Mouse (Mus musculus) lung, embryonic 15.5 days (tissue): ENCODE measurements at regions not wholly inside any gene's neighbourhood (a gene's known extent, or its start where the extent isn't known, plus 50 kb on each side); places are given as distances from the start of the nearest gene placed in this dataset.
A peak's percentile ranks its signal among the peaks of the same experiment; 100 is the strongest.

ENCODE experiments used
- ATAC-seq: fragments of 200-750 bp; cut with Nextera tagmentation; 2 replicates; pipeline ENCODE4 v1.8.0; 2017; ENCODE audit warnings: moderate number of reproducible peaks, borderline replicate concordance; ENCODE audit not compliant: low FRiP score, low TSS enrichment; ENCODE audit errors: extremely low read depth
- H3K27ac ChIP-seq: fragments of 300-500 bp; sonication (generic); 2 replicates; pipeline ENCODE4 v1.5.1; 2015; ENCODE audit warnings: moderate library complexity, mild to moderate bottlenecking, inconsistent platforms
- H3K27me3 ChIP-seq: fragments of 300-500 bp; sonication (generic); 2 replicates; pipeline ENCODE4 v1.6.1; 2015; ENCODE audit warnings: inconsistent platforms
- H3K36me3 ChIP-seq: fragments of 300-500 bp; sonication (generic); 2 replicates; pipeline ENCODE4 v1.6.1; 2015; ENCODE audit warnings: inconsistent platforms
- H3K4me1 ChIP-seq: fragments of 300-500 bp; sonication (generic); 2 replicates; pipeline ENCODE4 v1.6.1; 2015; ENCODE audit warnings: inconsistent platforms
- H3K4me2 ChIP-seq: fragments of 300-500 bp; sonication (generic); 2 replicates; pipeline ENCODE4 v1.6.1; 2015; ENCODE audit warnings: inconsistent platforms, mild to moderate bottlenecking, moderate library complexity
- H3K4me3 ChIP-seq: fragments of 300-500 bp; sonication (generic); 2 replicates; pipeline ENCODE4 v1.5.1; 2015; ENCODE audit warnings: mild to moderate bottlenecking, inconsistent platforms
- H3K9ac ChIP-seq: fragments of 300-500 bp; sonication (generic); 2 replicates; pipeline ENCODE4 v1.6.1; 2015; ENCODE audit warnings: inconsistent platforms
- H3K9me3 ChIP-seq: fragments of 300-500 bp; sonication (generic); 2 replicates; pipeline ENCODE4 v1.6.1; 2016; ENCODE audit warnings: inconsistent platforms
- WGBS: fragments of 180-500 bp; shearing (Covaris S2); methylation state at CpG from one replicate; pipeline ENCODE4 v1.1.7; 2015; 5-methylcytosine and 5-hydroxymethylcytosine counted together

DNA sequence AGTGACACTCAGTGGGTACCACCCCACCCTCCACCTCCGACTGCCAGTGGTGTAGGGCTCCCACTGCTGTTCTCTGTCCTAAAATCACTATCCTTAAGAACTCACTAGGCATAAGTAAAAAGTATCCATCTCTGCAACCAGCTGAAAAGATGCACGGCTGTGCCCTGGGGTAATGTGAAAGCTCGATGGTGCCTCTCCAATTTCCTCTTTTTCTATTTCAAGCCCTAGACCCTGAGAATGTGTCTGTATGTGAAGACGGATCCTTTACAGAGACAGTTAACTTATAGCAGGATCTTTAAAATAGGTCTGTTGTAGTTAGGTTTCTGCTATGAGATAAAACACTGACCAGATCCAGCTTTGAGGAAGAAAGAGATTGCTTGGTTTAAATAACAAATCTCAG, 149.1 kb upstream of the Thbs1 start:
- 67% methylated on average over 4 of the region's 4 CpGs for WGBS
- no peak overlapping the region for H3K27ac ChIP-seq
- no peak for ATAC-seq

GRCm38 (mm10) chr2:117963526-117963925, 148.2 kb upstream of the Thbs1 start:
- Histone ChIP-seq H3K4me3 (no peak overlapping the region), H3K9ac (no peak overlapping the region), H3K27ac (no peak overlapping the region), H3K4me1 (peaks cover 16% of the 10 kb centered on the region), H3K9me3 (no peaks in the 10 kb centered on the region; the same call in 1 of the 2 replicates), H3K27me3 (no peaks in the 10 kb centered on the region), H3K36me3 (no peaks in the 10 kb centered on the region), H3K4me2 (no peak overlapping the region)
- WGBS = 42% methylated on average over 2 of the region's 2 CpGs
- no peak for ATAC-seq

More for the DNA sequence above, 149.1 kb upstream of the Thbs1 start:
- H3K36me3 ChIP-seq = no peaks in the 10 kb centered on the region
- no peak overlapping the region for H3K4me2 ChIP-seq
- H3K9ac ChIP-seq = no peak overlapping the region
- H3K9me3 ChIP-seq = no peaks in the 10 kb centered on the region; the same call in 1 of the 2 replicates
- peaks cover 16% of the 10 kb centered on the region for H3K4me1 ChIP-seq
- no peak overlapping the region for H3K4me3 ChIP-seq
- no peaks in the 10 kb centered on the region for H3K27me3 ChIP-seq

GRCm38 (mm10) chr2:117965758-117966157, 145.9 kb upstream of the Thbs1 start:
- Histone ChIP-seq H3K27me3 (no peaks in the 10 kb centered on the region), H3K36me3 (no peaks in the 10 kb centered on the region), H3K9ac (no peak overlapping the region), H3K4me3 (no peak overlapping the region), H3K4me2 (no peak overlapping the region), H3K27ac (no peak overlapping the region), H3K4me1 (peaks cover 14% of the 10 kb centered on the region), H3K9me3 (no peaks in the 10 kb centered on the region; the same call in 1 of the 2 replicates)
- WGBS = 91% methylated on average over 4 of the region's 4 CpGs
- no peak for ATAC-seq

DNA sequence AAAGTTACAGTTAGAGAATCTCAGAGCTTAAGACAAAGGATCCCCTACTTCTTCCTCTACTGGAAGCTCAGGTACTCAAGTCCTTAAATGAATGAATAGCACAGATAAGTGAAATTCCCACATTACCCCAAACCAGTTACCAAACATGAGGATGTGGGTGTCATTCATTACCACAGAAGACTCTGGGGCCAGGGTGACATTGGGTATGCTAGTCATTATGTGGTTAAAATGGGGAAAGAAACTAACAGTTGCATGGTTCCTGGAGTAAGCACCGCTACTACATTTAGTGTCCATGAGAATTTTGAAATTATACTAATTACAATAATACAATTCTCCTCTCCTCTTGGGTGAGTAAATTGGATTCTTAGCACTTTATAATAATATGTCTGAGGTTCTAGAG, 142.9 kb upstream of the Thbs1 start:
- no peak overlapping the region for H3K9ac ChIP-seq
- 0 out of 2 replicates have a peak, but pooled peaks cover under 1% of the 10 kb centered on the region for H3K4me1 ChIP-seq
- no peaks in the 10 kb centered on the region for H3K36me3 ChIP-seq
- no peak for ATAC-seq
- no peaks in the 10 kb centered on the region for H3K27me3 ChIP-seq
- no peak overlapping the region for H3K4me3 ChIP-seq
- WGBS = 93% methylated on average over 1 of the region's 1 CpGs
- no peak overlapping the region for H3K4me2 ChIP-seq
- H3K27ac ChIP-seq = no peak overlapping the region
- no peaks in the 10 kb centered on the region; the same call in 1 of the 2 replicates for H3K9me3 ChIP-seq

DNA sequence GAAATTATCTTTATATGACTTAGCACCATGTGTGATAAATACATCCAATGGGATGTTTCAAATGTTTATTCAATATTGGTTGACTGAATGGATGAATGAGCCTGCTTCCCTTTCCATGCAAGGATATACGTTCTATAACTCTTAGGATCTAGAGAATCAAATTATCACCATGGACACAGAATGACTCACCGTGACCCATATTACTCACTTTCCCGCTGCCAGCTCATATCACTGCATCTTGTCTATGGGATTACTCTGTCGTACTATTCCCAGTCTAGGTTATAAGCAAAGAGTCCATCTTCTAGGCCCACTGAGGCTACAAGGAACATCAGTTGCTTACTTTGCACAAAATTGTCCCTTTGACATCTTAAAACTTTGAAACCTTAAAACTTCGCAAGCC, 141.0 kb upstream of the Thbs1 start:
- Histone ChIP-seq H3K27me3 (no peaks in the 10 kb centered on the region), H3K4me2 (no peak overlapping the region), H3K27ac (no peak overlapping the region), H3K9ac (no peak overlapping the region), H3K4me1 (no peaks in the 10 kb centered on the region), H3K36me3 (no peaks in the 10 kb centered on the region), H3K4me3 (no peak overlapping the region), H3K9me3 (no peaks in the 10 kb centered on the region; the same call in 1 of the 2 replicates)
- ATAC-seq = no peak
- 91% methylated on average over 5 of the region's 5 CpGs for WGBS

GRCm38 (mm10) chr2:117977033-117977432, 134.6 kb upstream of the Thbs1 start:
- 89% methylated on average over 9 of the region's 9 CpGs for WGBS
- Histone ChIP-seq H3K9me3 (no peaks in the 10 kb centered on the region), H3K4me3 (no peak overlapping the region), H3K4me1 (no peaks in the 10 kb centered on the region), H3K36me3 (no peaks in the 10 kb centered on the region), H3K4me2 (no peak overlapping the region), H3K27ac (no peak overlapping the region), H3K9ac (no peak overlapping the region), H3K27me3 (no peaks in the 10 kb centered on the region)
- no peak for ATAC-seq

DNA sequence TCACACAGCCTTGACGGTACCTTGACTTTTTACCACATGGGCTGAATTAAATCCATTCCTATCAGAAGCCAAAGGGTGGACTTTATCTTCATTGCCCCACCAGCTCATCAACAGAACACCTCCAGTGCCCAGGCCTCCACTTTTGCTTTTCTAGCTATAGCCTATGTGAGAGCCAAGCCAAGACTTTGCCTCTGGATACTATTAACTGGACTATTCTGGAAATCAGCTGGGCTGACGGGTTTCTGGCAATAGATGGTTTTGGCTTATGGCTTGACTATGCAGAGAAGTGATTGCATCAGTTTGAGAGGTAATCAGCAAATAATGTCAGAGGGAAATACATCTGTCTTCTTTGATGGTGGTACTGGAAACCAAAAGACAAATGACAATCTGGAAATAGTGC, 130.8 kb upstream of the Thbs1 start:
- Histone ChIP-seq H3K4me1 (no peaks in the 10 kb centered on the region), H3K36me3 (no peaks in the 10 kb centered on the region), H3K27ac (no peak overlapping the region), H3K4me3 (no peak overlapping the region), H3K4me2 (no peak overlapping the region), H3K27me3 (no peaks in the 10 kb centered on the region), H3K9ac (no peak overlapping the region), H3K9me3 (no peaks in the 10 kb centered on the region)
- no peak for ATAC-seq
- 73% methylated on average over 2 of the region's 2 CpGs for WGBS

- WGBS = 92% methylated on average over 5 of the region's 5 CpGs
Observed at GRCm38 (mm10) chr2:117984569-117984968, 127.1 kb upstream of the Thbs1 start.

DNA sequence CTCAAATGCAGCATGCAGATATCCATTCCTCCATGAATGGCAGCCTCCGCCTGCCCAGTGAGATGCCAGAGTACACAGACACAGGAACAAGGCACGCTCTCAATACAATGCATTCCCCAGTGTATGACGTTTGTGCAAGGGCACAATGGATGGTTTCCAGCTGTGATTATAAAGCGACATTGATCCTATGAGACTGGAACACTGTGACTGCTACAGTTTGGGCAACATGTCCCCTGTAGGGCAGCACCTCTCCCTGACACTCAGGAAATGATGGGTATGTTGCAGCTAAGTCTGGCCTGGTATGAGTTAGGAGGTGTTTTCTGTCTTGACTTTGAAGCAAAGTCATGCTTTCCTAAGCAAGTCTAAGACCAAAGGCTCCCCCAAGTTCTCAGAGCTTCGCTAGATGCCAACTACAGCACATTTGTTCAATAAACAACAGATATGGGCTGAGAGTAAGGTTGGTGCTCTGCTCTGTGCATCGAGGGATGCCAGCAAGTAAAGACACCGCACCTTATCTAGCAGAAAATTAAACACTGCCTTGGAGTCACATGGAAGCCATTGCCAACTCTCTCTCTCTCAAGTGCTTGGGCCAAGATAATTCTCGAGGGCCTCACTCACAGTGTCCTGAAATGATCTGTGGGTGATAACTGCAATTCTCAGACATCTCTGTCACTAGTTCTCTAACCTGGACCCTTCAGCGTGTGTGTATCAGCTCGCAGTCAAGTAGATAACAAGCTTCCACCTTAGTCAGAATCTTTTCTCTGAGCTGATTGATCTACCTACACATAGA, 124.1 kb upstream of the Thbs1 start:
- no peak overlapping the region for H3K9ac ChIP-seq
- H3K4me3 ChIP-seq = no peak overlapping the region
- peaks cover 22% of the 10 kb centered on the region for H3K4me1 ChIP-seq
- peak overlapping the region; percentile 58 for H3K27ac ChIP-seq
- 37% methylated on average over 10 of the region's 10 CpGs for WGBS
- no peaks in the 10 kb centered on the region for H3K27me3 ChIP-seq
- H3K36me3 ChIP-seq = no peaks in the 10 kb centered on the region
- H3K9me3 ChIP-seq = no peaks in the 10 kb centered on the region
- H3K4me2 ChIP-seq = no peak overlapping the region
- ATAC-seq = peak; percentile 53

More at GRCm38 (mm10) chr2:117984569-117984968, 127.1 kb upstream of the Thbs1 start:
- no peak overlapping the region for H3K9ac ChIP-seq
- no peak for ATAC-seq
- no peaks in the 10 kb centered on the region for H3K36me3 ChIP-seq
- no peaks in the 10 kb centered on the region for H3K9me3 ChIP-seq
- H3K4me1 ChIP-seq = peaks cover 22% of the 10 kb centered on the region
- H3K4me2 ChIP-seq = no peak overlapping the region
- H3K27me3 ChIP-seq = no peaks in the 10 kb centered on the region
- H3K27ac ChIP-seq = no peak overlapping the region
- H3K4me3 ChIP-seq = no peak overlapping the region

GRCm38 (mm10) chr2:117988396-117989173, 123.1 kb upstream of the Thbs1 start:
- H3K27me3 ChIP-seq = no peaks in the 10 kb centered on the region
- H3K9me3 ChIP-seq = no peaks in the 10 kb centered on the region
- peak overlapping the region; percentile 9; the same call in 1 of the 2 replicates for H3K4me2 ChIP-seq
- peak overlapping the region; percentile 58 for H3K27ac ChIP-seq
- WGBS = 29% methylated on average over 11 of the region's 11 CpGs
- H3K4me1 ChIP-seq = peaks cover 22% of the 10 kb centered on the region
- ATAC-seq = peak; percentile 48; the same call in 1 of the 2 replicates
- H3K4me3 ChIP-seq = no peak overlapping the region
- no peaks in the 10 kb centered on the region for H3K36me3 ChIP-seq
- no peak overlapping the region for H3K9ac ChIP-seq

- Histone ChIP-seq H3K9ac (no peak overlapping the region), H3K36me3 (no peaks in the 10 kb centered on the region), H3K27me3 (no peaks in the 10 kb centered on the region), H3K9me3 (no peaks in the 10 kb centered on the region), H3K4me1 (peaks cover 22% of the 10 kb centered on the region), H3K4me2 (no peak overlapping the region), H3K4me3 (no peak overlapping the region), H3K27ac (0 out of 2 replicates have a peak overlapping the region, but pooled peaks have one; percentile 30)
- no peak for ATAC-seq
- 63% methylated on average over 8 of the region's 8 CpGs for WGBS
Observed at GRCm38 (mm10) chr2:117989215-117989614, 122.5 kb upstream of the Thbs1 start.
